Mouse (Mus musculus) left cerebral cortex, postnatal 25 days (tissue): ENCODE measurements around the gene Defb23. TPM values are rescaled to one million over a fixed set of nuclear protein-coding genes. Genes with fewer than 3 reads are reported as not detected.

ENCODE experiments used
- DNase-seq, 2 experiments: peaks; one replicate each; pipeline ENCODE4 v3.0.0; 2022; ENCODE audit warnings: low spot score in 2 of 2, mixed read lengths in 1 of 2
- intact Hi-C: fragments of 180-260 bp; cut with DNase I; formaldehyde crosslinking; loops from one replicate; pipeline ENCODE4 v1.15.1; 2025
- total RNA-seq, 2 experiments: library from RNA; stranded (reverse); gene quantifications; 2 replicates each; pipeline ENCODE4 v1.2.3; 2021

The Defb23 gene
- not detected for total RNA-seq

DNA sequence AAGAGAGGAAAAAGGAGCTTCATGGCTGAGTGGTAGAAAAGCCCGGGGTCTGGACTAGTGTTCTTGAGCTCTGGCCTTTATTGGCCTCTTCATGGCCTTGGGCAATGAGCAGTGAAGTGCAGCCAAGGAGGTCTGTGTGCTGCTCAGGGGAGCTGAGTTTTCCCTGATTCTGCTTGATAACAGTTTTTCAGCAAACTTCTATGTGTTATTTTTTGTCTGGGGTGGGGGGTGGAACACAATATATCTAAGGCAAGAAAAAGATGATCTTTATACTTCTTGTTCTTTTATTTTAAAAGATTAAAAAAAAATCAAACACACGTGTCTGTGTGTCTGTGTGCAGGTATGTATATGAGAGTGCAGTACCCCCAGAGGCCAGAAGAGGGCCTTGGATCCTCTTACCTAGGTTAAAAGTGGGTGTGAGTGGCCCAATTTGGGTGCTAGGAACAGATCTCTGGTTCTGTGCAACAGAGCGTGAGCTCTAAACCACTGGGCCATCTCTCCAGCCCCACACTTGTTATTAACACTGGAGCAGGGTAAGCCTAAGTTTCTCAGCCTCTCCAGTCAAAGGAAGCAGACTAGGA is at the start of gene Defb23:
Gene Defb23, minus strand, starts transcription at position 51 of the 581 bp plus-strand sequence.
- no peak for DNase-seq
- intact Hi-C loops: no loop called here

- intact Hi-C loops: no loop called here
- no peak for DNase-seq
Observed at GRCm38 (mm10) chr2:152511592-152511991, 47.2 kb upstream of the Defb23 start, which contains the start of gene Defb26. TSS of gene Defb26 (minus strand) at chr2:152511692.

DNA sequence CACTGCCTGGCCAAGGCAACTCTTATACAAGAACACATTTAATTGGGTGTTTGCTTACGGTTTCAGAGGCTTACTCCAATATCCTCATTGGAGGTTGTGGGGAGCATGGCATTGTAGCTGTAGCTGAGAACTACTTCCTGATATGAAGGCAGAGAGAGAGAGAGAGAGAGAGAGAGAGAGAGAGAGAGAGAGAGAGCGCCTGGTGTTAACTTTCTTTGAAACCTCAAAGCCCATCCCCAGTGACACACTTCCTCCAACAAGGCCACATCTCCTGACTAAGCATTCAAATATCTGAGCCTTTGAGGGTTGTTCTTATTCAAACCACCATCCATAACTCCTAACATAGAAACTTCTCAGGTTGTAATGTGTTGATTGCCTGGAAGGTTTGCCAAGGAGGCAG is 39.5 kb upstream of the Defb23 start:
- intact Hi-C loops: no loop called here
- no peak for DNase-seq

DNA sequence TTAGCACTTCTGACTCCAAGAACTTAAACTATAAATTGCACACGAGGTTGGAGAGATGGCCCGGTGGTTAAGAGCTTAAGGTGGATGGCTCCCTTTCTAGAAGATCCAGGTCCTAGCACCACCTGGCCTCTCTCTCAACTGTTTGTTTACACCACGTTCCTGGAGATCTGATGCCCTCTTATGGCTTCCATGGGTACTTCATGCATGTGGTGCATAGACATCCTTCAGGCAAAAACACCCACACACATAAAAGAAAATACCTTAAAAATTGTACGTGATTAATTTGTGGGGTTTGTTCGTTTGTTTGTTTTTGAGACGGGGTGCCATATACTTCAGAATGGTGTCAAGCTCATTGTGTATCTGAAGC is 36.4 kb upstream of the Defb23 start:
- DNase-seq: no peak
- intact Hi-C loops: no loop called here

DNA sequence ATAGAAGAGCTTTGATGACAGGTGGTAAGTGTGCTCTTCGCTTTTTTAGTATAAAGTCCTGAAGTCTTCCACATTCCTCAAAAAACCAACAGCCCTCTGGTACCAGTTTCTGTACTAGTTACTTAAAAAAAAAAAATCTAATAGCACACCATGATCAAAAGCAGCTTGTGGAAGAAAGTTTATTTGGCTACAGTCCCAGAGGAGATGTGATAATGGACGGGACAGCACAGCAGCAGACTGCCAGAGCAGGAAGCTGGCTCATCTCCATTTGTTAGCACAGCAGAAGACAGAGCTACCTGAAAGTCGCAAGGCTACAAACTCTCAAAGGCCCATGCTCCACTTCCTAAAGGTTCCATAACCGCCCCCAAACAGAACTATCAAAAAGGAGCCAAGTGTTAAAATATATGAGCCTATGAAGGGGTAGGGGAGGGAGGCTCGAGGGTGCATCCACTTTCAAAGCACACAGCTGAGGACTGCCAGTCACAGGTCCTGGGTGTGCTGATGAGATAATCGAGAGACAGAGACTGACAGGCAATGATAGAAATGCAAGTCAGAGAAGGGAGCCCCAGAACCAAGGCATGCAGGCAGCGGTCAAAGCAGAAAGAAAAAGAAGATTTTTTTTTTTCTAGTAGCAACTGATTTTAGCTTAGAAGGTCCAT is 35.9 kb upstream of the Defb23 start:
- DNase-seq: no peak
- intact Hi-C loops: no loop called here

DNA sequence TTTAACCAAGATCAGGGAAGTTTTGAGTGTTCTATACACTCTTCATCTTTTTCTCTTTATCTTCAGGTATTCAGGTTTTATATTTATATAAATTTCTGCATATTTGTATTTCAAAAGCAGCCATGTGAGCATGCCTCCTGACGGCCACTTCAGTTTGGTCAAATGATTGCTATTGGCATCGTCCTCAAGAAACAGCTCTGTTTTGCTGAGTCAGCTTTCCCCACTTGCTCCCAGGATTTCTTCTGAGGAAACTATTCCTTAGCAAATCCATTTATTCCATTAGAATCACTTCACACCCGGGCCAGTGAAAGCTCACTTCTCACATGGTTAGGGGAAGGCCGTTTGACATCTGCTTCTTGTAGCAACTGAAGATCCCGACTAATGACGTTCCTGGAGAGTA is 33.6 kb upstream of the Defb23 start:
- DNase-seq: no peak
- intact Hi-C loops: no loop called here

GRCm38 (mm10) chr2:152493151-152493550 is 28.7 kb upstream of the Defb23 start:
- intact Hi-C loops: no loop called here
- no peak for DNase-seq

DNA sequence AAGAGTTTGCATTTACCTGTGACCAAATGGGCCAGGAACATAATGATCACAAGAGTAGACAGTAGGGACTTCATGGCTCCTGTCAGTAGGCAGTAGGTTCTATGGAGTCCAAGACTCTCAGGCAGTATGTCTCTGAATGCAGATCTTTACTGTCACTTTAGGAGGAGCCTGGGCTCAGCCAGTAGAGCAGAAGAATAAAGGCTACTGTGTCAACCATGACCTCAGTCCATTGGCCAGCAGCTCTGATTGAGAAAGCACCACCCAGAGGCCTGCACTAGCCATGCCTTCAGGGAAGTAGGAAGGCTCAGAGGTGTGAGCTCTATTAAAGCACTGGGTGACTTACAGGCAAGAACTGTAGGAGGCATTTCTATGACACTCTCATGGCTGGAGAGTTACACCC is 25.6 kb upstream of the Defb23 start, which contains the start of gene Defb22:
Gene Defb22, minus strand, starts transcription at position 101 of the 400 bp plus-strand sequence.
- DNase-seq: no peak
- intact Hi-C loops: no loop called here

DNA sequence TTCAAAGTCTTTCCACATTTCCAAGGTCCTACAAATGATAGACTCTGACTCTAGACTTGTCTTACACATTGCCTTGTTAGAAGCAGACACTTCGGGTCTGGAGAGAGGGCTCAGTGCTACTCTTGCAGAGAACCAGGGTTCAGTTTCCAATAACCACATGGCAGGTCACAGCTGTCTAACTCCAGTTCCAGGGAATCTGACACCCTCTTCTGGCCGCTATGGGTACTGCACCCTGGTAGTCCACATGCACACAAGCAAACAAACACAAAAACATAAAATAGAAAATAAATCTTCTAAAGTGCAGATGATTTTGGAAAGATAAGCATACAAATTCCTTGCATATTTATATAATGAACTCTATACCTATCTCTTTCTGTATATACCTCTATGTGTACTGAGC is 22.6 kb upstream of the Defb23 start:
- intact Hi-C loops: no loop called here
- no peak for DNase-seq

- intact Hi-C loops: no loop called here
- DNase-seq: no peak
Observed at GRCm38 (mm10) chr2:152481726-152482125, 17.3 kb upstream of the Defb23 start.

DNA sequence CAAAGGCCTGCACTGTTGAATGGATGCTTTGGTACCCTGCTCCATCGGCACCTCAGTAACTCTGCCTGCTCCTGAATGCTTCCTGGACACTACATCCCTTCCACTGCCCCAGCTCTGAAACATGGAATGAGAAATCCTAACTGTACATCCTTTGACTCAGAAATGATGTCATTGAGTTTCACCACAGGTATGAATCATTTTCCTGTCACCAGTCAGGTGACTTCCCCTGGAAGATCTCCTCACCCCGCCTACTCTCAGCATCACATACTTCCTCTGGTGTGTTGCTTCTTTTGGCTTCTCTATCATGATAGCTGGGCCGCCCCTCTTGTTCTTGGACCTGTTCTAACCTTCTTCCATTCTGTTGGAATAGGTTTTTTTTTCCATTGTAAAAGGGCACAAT is 16.5 kb upstream of the Defb23 start:
- no peak for DNase-seq
- intact Hi-C loops: no loop called here

DNA sequence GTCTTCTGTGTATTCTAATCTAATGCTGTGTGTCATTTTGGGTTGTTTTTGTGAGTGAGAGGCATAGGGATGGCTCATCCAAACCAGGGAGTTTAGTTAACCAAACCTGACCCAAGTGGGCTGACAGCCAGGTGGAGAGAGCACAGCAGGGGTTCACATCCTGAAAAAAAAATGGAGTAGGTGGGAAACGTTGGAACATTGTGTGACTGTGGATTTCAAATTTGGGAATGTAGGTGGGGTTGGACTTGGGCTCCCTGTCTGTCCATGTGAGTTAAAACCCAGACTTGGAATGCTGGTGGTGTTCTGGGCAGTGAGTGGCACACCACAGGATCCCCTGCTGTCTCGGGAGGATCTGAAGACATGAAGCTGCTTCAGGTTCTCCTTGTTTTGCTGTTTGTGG is 12.3 kb upstream of the Defb23 start, which contains the start of gene Defb20:
Gene Defb20, plus strand, starts transcription at position 301 of the 400 bp plus-strand sequence.
- intact Hi-C loops: no loop called here
- DNase-seq: no peak

GRCm38 (mm10) chr2:152472434-152472833 is 8.0 kb upstream of the Defb23 start:
- no peak for DNase-seq
- intact Hi-C loops: loop anchor here (1.0 kb wide), 1 partner anchor 72 kb away; no protein-coding TSS in a partner anchor

DNA sequence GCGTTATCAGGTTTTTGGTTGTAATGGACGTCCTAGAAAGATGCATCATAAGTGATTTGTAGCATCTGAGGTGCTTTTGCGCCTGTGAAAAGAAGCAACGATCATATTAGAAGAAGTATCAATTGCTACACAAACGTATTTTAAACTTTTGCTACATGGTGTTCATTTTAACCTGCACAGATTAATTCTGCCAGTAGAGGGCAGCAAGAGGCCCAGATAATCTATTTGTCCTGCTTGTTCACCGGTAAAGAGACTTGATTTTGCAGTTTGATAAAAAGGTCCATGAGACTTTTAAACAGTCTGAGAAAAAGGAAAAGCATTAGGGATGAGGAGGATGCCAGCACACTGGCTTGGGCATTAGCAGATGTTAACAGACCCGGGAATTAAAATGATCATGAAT is 6.6 kb upstream of the Defb23 start:
- DNase-seq: peak; percentile 63 to 65
- intact Hi-C loops: no loop called here

- intact Hi-C loops: no loop called here
- no peak for DNase-seq
Observed at GRCm38 (mm10) chr2:152459241-152459640, 5.2 kb downstream of the Defb23 start.

GRCm38 (mm10) chr2:152452101-152452781 is 12.2 kb downstream of the Defb23 start:
- intact Hi-C loops: loop anchor here (5.0 kb wide), 1 partner anchor 90 kb away; the partner anchor contains the start of gene Defb29

DNA sequence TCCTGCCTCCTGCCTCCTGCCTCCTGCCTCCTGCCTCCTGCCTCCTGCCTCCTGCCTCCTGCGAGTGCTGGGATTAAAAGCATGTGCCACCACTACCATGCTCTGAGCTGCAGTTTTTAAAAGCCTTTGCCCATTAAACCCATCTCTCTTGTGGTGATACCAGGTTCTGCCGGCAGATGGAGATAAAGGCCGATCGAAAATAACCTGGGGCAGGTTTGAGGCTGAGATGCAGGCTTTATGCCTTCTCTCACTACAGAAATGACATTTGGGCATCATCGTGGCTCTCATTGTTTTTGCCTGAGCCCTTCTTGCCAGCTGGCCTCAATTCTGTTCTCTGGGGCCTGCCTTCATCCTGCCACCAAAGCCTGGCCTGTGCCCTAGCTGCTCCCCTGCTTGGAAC is 14.2 kb downstream of the Defb23 start:
- intact Hi-C loops: loop anchor here (5.0 kb wide), 1 partner anchor 92 kb away; the partner anchor contains the start of gene Defb29
- peak; percentile 70 to 71 for DNase-seq

More at GRCm38 (mm10) chr2:152452101-152452781, 12.2 kb downstream of the Defb23 start:
- no peak for DNase-seq

DNA sequence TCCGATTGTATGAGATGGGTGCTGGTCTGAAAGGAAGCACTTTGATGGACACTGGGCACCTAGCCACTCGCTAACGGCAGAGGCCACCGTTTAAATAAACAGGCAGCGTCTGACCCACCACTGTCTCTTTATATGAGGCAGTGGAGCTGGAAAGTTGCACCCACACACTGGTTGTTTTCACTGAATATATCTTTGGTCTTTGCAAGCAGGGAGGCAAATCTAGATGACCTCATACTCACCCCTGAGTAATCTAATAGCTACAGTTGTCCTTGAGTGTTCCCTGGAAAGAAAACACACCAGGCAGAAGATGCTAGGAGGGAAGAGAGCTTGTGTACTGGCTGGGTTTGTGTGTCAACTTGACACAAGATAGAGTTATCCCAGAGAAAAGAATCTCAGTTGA is 17.0 kb downstream of the Defb23 start:
- no peak for DNase-seq
- intact Hi-C loops: no loop called here

GRCm38 (mm10) chr2:152446642-152447041 is 17.8 kb downstream of the Defb23 start:
- intact Hi-C loops: no loop called here
- no peak for DNase-seq

GRCm38 (mm10) chr2:152443281-152443680 is 21.1 kb downstream of the Defb23 start:
- DNase-seq: peak; percentile 6 to 21
- intact Hi-C loops: no loop called here

DNA sequence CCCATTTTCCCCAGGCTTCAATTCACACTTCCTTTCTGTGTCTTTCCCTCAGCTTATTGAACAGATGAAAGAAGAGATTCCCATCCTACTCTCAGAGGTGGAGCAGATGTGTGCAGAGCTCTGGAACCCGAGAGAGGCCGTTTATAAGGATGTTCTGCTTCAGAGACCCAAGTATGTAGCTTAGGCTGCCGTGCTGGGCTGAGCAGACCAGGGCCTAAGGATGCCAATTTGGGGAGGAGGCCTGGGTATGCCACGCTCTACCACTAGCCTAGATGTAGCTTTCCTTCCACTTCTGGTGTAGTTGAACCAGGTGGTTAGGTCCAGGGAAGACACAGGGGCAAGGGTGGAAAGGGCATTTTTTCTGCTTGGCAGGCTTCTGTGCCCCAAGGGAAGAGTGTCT is 22.1 kb downstream of the Defb23 start:
- intact Hi-C loops: no loop called here
- no peak for DNase-seq
